Mouse (Mus musculus) common myeloid progenitor, adult 5-6 weeks (primary cell): ENCODE results near the gene Fam102b. TPM values are rescaled to one million over a fixed set of nuclear protein-coding genes. Genes with fewer than 3 reads are reported as not detected.

Experiments
- ATAC-seq: replicated peaks from 2 replicates; pipeline ENCODE4 v1.8.0; 2016; ENCODE audit warnings: low read depth, mild to moderate bottlenecking, moderate TSS enrichment, inconsistent platforms; ENCODE audit not compliant: poor library complexity, severe bottlenecking
- total RNA-seq: library from RNA; stranded (forward); fragments of 200-1000, 187-1606 nt; gene quantifications from 2 replicates; pipeline ENCODE4 v1.2.3, GENCODE M21; 2017

The Fam102b gene
- total RNA-seq, result 18.9 and 21.0 TPM in 2 replicates

GRCm38 (mm10) chr3:109027515-109027987, at the start of gene Fam102b:
Gene Fam102b (minus strand): TSS chr3:109027607.
- peak; percentile 73 for ATAC-seq

DNA sequence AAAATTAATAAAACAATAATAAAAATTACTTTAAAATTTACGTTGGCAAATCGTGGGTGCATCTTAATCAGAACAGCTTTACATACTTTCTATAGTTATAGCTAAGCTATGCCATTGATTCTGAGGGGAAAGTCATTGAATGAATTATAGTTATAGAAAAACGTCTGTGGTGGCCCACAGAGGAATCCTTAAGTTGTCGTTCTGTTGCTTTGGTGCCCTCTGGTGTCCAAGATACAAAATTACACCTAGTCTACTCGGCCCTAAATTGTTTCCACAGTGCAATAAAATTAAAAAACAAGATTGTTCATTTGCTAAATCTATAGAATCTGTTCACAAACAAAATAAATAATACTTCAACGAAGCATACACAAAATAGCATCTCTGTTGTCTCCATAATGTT, 35.6 kb upstream of the Fam102b start:
- ATAC-seq, result peak; percentile 87

DNA sequence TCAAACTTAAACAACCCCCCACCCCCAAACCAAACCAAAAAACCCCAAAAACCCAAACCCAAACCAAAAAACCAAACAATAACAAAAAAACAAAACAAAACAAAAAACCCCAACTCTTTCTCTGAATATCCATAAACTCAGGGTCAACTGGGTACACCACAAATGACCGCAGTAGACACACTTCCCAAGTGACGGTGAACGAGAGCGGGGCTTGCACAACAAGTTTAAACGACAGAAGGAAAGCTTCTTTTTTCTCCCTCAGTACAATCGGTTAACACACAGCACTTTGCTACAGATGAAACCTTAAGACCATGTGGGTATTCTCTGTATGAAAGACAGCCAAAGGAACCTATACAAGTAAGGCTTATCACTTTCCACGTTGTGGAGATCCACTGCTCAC, 35.0 kb upstream of the Fam102b start:
- ATAC-seq, result no peak

GRCm38 (mm10) chr3:109059903-109060302, 32.5 kb upstream of the Fam102b start:
- ATAC-seq, result no peak

GRCm38 (mm10) chr3:109051946-109052331, 24.5 kb upstream of the Fam102b start:
- ATAC-seq, result 0 out of 2 replicates have a peak, but pooled peaks have one; percentile 5

DNA sequence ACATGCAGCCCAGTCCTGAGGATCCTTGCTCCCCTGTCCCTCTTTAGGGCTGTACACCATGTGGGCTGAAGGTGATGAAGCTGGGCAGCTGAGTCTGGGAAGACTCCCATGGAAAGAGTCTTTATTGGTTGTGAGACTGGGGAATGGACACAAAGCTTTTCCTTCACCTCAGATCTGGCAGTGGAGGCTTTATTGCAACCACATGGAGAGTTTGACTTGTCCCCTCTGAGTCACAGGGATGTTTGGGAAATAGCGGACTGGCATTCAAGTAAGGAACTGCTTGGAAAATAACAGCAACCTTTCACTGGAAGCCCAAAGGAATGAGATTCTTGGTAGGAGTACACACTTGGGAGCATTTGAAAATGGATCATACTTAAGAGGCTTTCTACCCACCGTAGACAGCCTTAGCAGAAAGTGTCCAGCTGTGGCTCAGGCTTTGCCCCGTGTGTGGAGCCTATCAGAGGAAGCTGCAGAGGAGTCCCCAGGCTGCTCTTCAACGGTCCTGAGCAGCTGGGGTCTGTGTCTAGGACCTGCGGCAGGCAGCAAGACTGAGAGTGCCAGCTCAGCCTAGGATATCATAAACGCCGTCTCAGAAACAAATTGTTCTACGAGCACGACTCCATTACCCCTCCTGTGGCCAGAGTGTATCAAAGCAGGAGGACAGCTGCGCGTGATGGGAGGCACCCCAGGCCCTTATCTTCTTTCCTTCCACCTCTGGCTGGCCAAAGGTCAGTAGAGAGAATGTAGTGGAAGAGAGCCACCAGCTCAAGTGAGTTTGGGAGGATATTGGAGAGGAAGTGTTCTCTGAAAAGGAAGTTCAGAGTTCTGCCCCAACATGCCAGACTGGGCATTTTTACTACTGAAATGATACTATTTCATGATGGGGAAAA, 23.9 kb upstream of the Fam102b start:
- ATAC-seq, result peak; percentile 85

- ATAC-seq, result no peak
Measured at GRCm38 (mm10) chr3:109047707-109048283, 20.4 kb upstream of the Fam102b start.

- peak; percentile 54; the same call in 1 of the 2 replicates for ATAC-seq
Measured at GRCm38 (mm10) chr3:109046428-109046827, 19.0 kb upstream of the Fam102b start.

GRCm38 (mm10) chr3:109043395-109043794, 16.0 kb upstream of the Fam102b start:
- ATAC-seq, result no peak

DNA sequence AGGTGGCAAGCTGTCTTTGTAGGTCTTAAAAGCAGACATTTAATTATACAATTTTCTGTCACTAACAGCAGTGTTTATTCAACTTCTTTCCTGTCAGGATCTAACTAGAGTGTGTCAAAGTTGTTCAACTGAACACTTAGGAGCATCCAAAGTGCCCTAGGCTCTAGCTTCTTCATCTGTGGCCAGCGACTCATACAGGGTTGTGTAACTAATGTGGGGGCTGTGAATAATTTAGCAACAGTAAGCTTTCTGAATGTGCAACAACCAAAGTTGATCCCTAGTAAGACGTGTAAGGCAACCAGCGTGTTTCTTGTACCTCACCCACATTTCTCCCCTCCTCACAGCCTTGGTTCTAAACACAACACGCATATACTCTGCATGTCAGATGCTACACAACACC, 13.5 kb upstream of the Fam102b start:
- no peak for ATAC-seq

DNA sequence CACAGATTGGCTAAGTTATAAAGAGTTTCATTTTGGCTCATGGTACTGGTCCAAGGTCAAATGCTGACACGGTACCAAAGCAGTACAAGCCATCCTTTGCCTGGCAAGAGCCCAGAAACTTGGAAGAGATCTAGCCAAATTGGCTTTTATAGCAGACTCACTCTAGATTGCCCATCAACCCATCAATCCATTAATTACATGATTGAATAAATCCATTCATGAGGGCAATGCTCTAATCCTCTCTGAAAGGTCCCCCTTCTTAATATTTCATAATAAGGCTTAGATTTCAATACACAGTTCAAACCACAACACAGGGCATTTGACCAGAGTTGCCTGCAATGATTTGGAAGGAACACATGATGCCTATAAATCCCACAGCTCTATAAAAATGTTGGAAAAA, 7.0 kb upstream of the Fam102b start:
- ATAC-seq, result no peak

DNA sequence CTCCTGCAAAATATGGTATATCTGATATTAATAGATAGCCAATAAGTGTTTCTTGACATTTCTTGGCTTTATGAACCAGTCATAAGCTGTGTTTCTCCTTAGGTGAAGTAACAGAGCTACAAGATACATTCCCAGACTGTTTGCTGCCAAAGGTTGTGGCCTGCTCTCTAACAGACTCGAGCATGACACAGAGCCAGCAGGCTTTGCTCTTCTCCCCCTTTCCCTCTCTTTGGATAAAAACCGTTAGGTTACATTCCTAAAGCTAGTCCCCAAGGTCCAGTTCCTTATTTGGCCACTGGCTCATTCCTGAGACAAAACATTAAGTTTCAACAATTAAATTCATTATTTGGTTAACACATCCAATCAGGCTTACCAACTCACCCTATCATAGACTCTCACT, 4.9 kb upstream of the Fam102b start:
- ATAC-seq, result no peak

DNA sequence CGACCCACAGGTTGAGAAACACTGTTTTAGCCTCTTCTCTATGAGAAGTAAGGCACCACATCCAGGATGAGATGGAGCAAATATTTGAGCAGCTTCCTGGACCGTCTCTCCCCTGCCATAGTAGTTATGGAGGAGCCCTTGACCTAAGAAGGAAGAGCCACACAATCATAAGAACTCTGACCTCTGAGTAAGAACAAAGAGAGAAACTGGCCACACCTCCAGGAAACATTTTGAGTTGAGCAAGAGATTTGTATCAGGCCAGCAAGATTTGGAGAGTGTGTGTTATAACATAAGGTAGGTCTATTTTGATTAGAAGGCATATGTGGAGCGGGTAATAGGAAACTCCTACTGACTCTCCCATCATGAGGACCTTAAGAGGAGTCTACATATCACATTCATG, 4.2 kb upstream of the Fam102b start:
- no peak for ATAC-seq

DNA sequence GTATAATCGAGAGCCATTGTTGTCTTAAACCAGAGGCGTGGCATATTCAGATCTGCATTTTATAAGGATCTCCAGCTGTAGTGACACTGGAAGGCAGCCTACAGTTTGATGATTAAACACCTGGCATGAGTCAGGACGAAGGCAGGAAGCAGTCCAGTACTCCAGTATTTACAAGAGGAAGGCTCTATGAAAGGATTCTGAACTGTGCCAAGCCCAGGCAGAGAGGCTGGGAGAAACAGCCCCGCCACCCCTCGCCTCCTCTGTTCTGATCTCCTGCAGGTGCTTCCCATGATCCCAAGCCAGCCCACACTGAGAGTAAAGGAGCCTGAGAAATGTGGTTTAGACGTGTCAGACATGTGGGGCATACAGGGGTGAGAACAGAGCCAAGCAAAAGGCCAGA, 3.4 kb upstream of the Fam102b start:
- ATAC-seq, result peak; percentile 19; the same call in 1 of the 2 replicates

DNA sequence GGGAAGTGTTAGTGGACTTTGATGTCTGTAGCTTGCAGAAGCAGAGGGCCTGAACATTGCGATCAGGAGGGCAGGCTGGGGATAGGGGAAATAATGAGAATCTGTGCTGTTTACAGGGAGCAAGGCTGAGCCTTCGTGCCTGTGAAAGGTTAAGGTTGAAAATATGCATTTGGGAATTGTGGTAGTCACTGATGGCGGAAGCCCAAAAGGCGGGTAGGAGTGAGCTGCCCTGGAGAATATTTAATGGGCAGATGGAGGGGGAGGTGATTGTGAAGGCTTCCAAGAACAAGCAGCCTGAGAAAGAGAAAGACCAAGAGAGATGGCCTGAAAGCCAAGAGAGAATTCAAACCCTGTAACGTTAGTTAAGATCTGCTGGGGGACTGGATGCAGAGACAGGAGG, 2.3 kb upstream of the Fam102b start:
- no peak for ATAC-seq

DNA sequence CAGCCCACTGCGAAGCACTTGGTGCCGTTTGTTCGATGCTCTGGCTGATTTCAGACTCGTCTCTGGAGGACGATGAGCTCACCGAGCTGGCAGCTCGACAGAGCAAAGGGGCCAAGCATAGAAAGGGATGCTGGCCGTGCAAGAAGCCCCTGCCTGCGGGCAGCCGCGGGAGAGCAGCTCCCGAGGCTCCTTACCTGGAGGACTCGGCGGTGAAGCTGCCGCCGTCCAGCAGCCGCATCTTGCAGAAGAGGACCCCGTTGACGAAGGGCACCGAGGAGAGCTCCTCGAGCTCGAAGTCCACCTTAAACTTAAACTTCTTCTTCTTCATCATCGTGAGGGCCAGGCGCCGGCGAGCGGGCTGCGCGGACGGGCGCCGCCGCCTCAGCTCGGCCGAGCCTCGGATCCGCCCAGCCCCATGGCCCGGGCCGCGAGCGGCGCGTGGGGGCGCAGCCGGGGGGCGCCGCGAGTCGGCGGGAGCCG, 376 bp downstream of the Fam102b start:
- ATAC-seq, result no peak

DNA sequence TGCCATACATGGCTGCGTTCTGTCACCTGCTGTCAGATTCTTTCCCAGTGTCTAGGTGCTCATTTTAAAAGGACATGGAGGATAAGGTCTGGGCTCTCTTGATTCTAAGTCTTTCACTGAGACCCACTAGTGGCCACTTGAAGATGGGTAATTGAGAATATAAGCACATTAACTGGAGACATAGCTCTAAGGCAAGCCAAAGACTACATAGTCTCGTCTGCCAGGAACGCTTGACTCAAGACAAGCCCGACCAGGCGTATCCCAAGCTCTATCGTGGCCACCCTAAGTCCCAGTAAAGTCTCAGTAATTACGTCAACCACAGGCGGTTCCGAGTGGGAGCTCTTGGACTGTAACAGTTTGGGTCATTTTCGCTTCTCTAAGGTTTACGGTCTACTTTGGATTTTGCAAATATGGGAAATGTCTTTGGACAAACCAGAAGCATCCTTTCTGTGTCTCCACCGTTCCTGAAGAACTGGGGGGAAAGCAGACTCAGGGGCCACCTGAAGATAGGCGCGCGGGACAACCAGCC, 881 bp downstream of the Fam102b start:
- ATAC-seq, result 0 out of 2 replicates have a peak, but pooled peaks have one; percentile 4

- ATAC-seq, result peak; percentile 68
Measured at GRCm38 (mm10) chr3:109025579-109025978, 1.8 kb downstream of the Fam102b start.

DNA sequence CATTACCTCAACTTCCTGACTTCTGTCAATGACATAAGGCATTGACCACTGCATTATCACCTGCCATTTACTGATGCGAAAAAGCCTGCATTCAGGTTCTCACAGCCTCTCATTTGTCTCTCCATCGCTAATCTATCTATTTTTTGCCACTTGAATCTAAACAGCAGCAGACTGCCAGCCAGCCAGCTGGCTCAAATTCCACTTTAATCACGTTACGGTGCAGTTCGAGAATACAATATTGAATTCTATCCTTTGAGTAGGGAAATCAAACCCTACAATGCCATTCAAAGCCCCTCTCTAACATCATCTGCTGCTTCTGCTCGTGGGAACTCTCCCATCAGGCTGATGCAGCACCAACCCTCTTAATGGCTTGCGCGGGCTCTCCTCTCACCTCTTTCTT, 4.3 kb downstream of the Fam102b start:
- no peak for ATAC-seq

DNA sequence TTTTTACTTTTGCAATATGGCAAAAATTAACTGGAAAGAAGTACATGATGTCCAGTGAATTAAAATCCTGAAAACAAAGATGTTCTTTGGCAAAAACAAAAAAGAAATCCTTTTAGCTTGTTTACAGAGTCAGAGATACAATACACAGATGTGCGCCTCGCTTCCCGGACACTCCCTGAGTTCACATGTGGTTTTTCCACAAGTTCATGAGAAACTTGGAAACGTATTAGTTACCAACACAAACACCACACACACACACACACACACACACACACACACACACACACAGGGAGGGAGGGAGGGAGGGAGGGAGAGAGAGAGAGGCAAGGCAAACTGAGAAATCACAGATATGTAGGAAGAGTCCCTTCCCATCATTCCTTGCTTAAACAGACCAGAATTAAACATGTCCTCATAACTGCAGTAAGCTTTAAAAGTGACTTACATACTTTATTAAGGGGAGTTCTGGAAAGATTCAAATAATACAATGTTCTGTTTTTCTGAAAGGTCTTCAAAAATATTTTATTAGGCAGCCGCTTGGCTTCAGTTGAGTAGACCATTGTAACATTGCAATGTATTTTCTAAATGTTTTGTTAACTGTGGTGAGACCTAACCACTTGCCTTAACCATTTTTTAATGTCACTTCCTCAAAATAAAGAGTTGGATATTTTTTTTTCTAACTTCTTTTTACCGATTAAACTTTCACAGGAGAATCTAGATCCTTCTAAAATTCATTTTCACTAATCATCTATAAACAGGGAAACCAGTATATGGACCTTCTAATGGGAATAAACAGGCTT, 5.5 kb downstream of the Fam102b start:
- ATAC-seq, result 0 out of 2 replicates have a peak, but pooled peaks have one; percentile 29
